Mouse (Mus musculus): Measurements from ENCODE around the gene Bbs1. TPM values are rescaled to one million over a fixed set of nuclear protein-coding genes. Genes with fewer than 3 reads are reported as not detected.
"Not testable (repeated sequence)": the region's sequence is repeated elsewhere in the genome, so short reads cannot be mapped to it uniquely, and the experiment has no call there.

Bbs1 gene
- polyA plus RNA-seq, 1 experiment from 2014 or later, result 8.9 TPM

- ATAC-seq, result peak; percentile 98
- Histone ChIP-seq H3K9me3 (replicated peaks) (no peaks in the 10 kb centered on the region), H3K9ac (peak within 1 kb of the TSS; percentile 89), H3K27ac (peak within 1 kb of the TSS; percentile 70), H3K36me3 (ENCODE audit: poor library complexity, severe bottlenecking) (peaks cover 7% of the 10 kb centered on the region; the same call in 1 of the 2 replicates), H3K4me3 (peak within 1 kb of the TSS; percentile 95), H3K27me3 (peaks cover 10% of the 10 kb centered on the region), H3K4me2 (peak within 1 kb of the TSS; percentile 83), H3K4me1 (peaks cover 14% of the 10 kb centered on the region)
- 1% methylated on average over 52 of the region's 52 CpGs for WGBS
Measured at GRCm38 (mm10) chr19:4878405-4879323, 27.8 kb downstream of the Bbs1 start, which contains the start of gene Zdhhc24. Gene Zdhhc24, plus strand, starts transcription at chr19:4878668.

GRCm38 (mm10) chr19:4877785-4878184 is 28.6 kb downstream of the Bbs1 start, which contains the start of gene Actn3:
Gene Actn3, minus strand, starts transcription at chr19:4877909.
- no peak for ATAC-seq
- Histone ChIP-seq H3K4me2 (peak within 1 kb of the TSS; percentile 83), H3K4me1 (peaks cover 14% of the 10 kb centered on the region), H3K4me3 (peak within 1 kb of the TSS; percentile 95), H3K27me3 (peaks cover 10% of the 10 kb centered on the region), H3K27ac (peak within 1 kb of the TSS; percentile 70), H3K9me3 (replicated peaks) (no peaks in the 10 kb centered on the region), H3K9ac (peak within 1 kb of the TSS; percentile 89), H3K36me3 (ENCODE audit: poor library complexity, severe bottlenecking) (0 out of 2 replicates have a peak, but pooled peaks cover 3% of the 10 kb centered on the region)
- 2% methylated on average over 17 of the region's 17 CpGs for WGBS

GRCm38 (mm10) chr19:4876755-4877154 is 29.7 kb downstream of the Bbs1 start:
- Histone ChIP-seq H3K4me3 (no peak overlapping the region), H3K9me3 (replicated peaks) (no peaks in the 10 kb centered on the region), H3K36me3 (ENCODE audit: poor library complexity, severe bottlenecking) (no peaks in the 10 kb centered on the region)

GRCm38 (mm10) chr19:4876241-4876640 is 30.2 kb downstream of the Bbs1 start:
- no peaks in the 10 kb centered on the region for H3K36me3 ChIP-seq (ENCODE audit: poor library complexity, severe bottlenecking)
- peaks cover 10% of the 10 kb centered on the region for H3K27me3 ChIP-seq
- peaks cover 14% of the 10 kb centered on the region for H3K4me1 ChIP-seq
- ATAC-seq, result no peak
- H3K4me2 ChIP-seq, result no peak overlapping the region
- H3K4me3 ChIP-seq, result no peak overlapping the region
- no peak overlapping the region for H3K9ac ChIP-seq
- 86% methylated on average over 2 of the region's 4 CpGs for WGBS
- no peak overlapping the region for H3K27ac ChIP-seq
- H3K9me3 ChIP-seq (replicated peaks), result no peaks in the 10 kb centered on the region

More at GRCm38 (mm10) chr19:4876755-4877154, 29.7 kb downstream of the Bbs1 start:
- Histone ChIP-seq H3K27me3 (peaks cover 10% of the 10 kb centered on the region), H3K4me2 (no peak overlapping the region), H3K9ac (no peak overlapping the region), H3K27ac (no peak overlapping the region), H3K4me1 (peaks cover 14% of the 10 kb centered on the region)
- 66% methylated on average over 3 of the region's 3 CpGs for WGBS
- no peak for ATAC-seq

GRCm38 (mm10) chr19:4874613-4875012 is 31.8 kb downstream of the Bbs1 start:
- not testable (repeated sequence) for H3K9ac ChIP-seq; H3K27me3 ChIP-seq; H3K9me3 ChIP-seq (replicated peaks); H3K36me3 ChIP-seq (ENCODE audit: poor library complexity, severe bottlenecking); ATAC-seq; H3K27ac ChIP-seq; H3K4me3 ChIP-seq; H3K4me2 ChIP-seq
- peaks cover 14% of the 10 kb centered on the region for H3K4me1 ChIP-seq
- 80% methylated on average over 1 of the region's 1 CpGs for WGBS

GRCm38 (mm10) chr19:4865147-4865546 is 41.3 kb downstream of the Bbs1 start:
- Histone ChIP-seq H3K4me3 (no peak overlapping the region), H3K27me3 (0 out of 2 replicates have a peak, but pooled peaks cover 7% of the 10 kb centered on the region), H3K27ac (no peak overlapping the region), H3K9ac (no peak overlapping the region), H3K36me3 (ENCODE audit: poor library complexity, severe bottlenecking) (no peaks in the 10 kb centered on the region), H3K4me2 (peak overlapping the region; percentile 32), H3K9me3 (replicated peaks) (no peaks in the 10 kb centered on the region), H3K4me1 (no peaks in the 10 kb centered on the region)
- ATAC-seq, result no peak
- 6% methylated on average over 17 of the region's 17 CpGs for whole genome bisulfite sequencing

GRCm38 (mm10) chr19:4863048-4863447 is 43.4 kb downstream of the Bbs1 start:
- Histone ChIP-seq H3K4me2 (no peak overlapping the region), H3K9ac (no peak overlapping the region; the same call in 1 of the 2 replicates), H3K9me3 (replicated peaks) (no peaks in the 10 kb centered on the region), H3K4me3 (no peak overlapping the region), H3K36me3 (ENCODE audit: poor library complexity, severe bottlenecking) (no peaks in the 10 kb centered on the region), H3K4me1 (no peaks in the 10 kb centered on the region), H3K27me3 (0 out of 2 replicates have a peak, but pooled peaks cover 7% of the 10 kb centered on the region), H3K27ac (no peak overlapping the region)
- 83% methylated on average over 6 of the region's 6 CpGs for WGBS
- no peak for ATAC-seq

GRCm38 (mm10) chr19:4859081-4859480 is 47.3 kb downstream of the Bbs1 start:
- no peak overlapping the region for H3K9ac ChIP-seq
- no peaks in the 10 kb centered on the region for H3K9me3 ChIP-seq (replicated peaks)
- no peaks in the 10 kb centered on the region for H3K36me3 ChIP-seq (ENCODE audit: poor library complexity, severe bottlenecking)
- peaks cover 14% of the 10 kb centered on the region; the same call in 1 of the 2 replicates for H3K27me3 ChIP-seq
- ATAC-seq, result no peak
- H3K27ac ChIP-seq, result no peak overlapping the region
- peaks cover 14% of the 10 kb centered on the region for H3K4me1 ChIP-seq
- WGBS, result 87% methylated on average over 6 of the region's 6 CpGs
- no peak overlapping the region for H3K4me2 ChIP-seq
- no peak overlapping the region for H3K4me3 ChIP-seq

GRCm38 (mm10) chr19:4855951-4856350 is 50.5 kb downstream of the Bbs1 start:
- WGBS, result 48% methylated on average over 4 of the region's 4 CpGs
- no peaks in the 10 kb centered on the region for H3K36me3 ChIP-seq (ENCODE audit: poor library complexity, severe bottlenecking)
- H3K27ac ChIP-seq, result no peak overlapping the region
- peaks cover 14% of the 10 kb centered on the region; the same call in 1 of the 2 replicates for H3K27me3 ChIP-seq
- 0 out of 2 replicates have a peak overlapping the region, but pooled peaks have one; percentile 74 for H3K9ac ChIP-seq
- no peak for ATAC-seq
- H3K4me3 ChIP-seq, result peak overlapping the region; percentile 58; the same call in 1 of the 2 replicates
- H3K9me3 ChIP-seq (replicated peaks), result no peaks in the 10 kb centered on the region
- H3K4me2 ChIP-seq, result peak overlapping the region; percentile 98
- peaks cover 14% of the 10 kb centered on the region for H3K4me1 ChIP-seq

- ATAC-seq, result peak; percentile 16; the same call in 1 of the 2 replicates
- H3K4me1 ChIP-seq, result peaks cover 14% of the 10 kb centered on the region
- peak overlapping the region; percentile 74 for H3K9ac ChIP-seq
- peak overlapping the region; percentile 58 for H3K4me3 ChIP-seq
- H3K27me3 ChIP-seq, result peaks cover 14% of the 10 kb centered on the region; the same call in 1 of the 2 replicates
- peak overlapping the region; percentile 98 for H3K4me2 ChIP-seq
- H3K27ac ChIP-seq, result no peak overlapping the region
- WGBS, result 0% methylated on average over 14 of the region's 14 CpGs
- H3K9me3 ChIP-seq (replicated peaks), result no peaks in the 10 kb centered on the region
- no peaks in the 10 kb centered on the region for H3K36me3 ChIP-seq (ENCODE audit: poor library complexity, severe bottlenecking)
Measured at GRCm38 (mm10) chr19:4855470-4855820, 51.0 kb downstream of the Bbs1 start.

- ATAC-seq, result peak; percentile 91
Measured at GRCm38 (mm10) chr19:4854552-4855469, 51.6 kb downstream of the Bbs1 start, which contains the start of gene Ctsf. Gene Ctsf, plus strand, starts transcription at chr19:4855130.

More at GRCm38 (mm10) chr19:4854552-4855469, 51.6 kb downstream of the Bbs1 start, which contains the start of gene Ctsf:
- Histone ChIP-seq H3K27ac (no peak within 1 kb of the TSS), H3K4me1 (peaks cover 14% of the 10 kb centered on the region), H3K9ac (peak within 1 kb of the TSS; percentile 74), H3K4me2 (peak within 1 kb of the TSS; percentile 98), H3K36me3 (ENCODE audit: poor library complexity, severe bottlenecking) (no peaks in the 10 kb centered on the region), H3K27me3 (peaks cover 14% of the 10 kb centered on the region; the same call in 1 of the 2 replicates), H3K4me3 (peak within 1 kb of the TSS; percentile 58), H3K9me3 (replicated peaks) (no peaks in the 10 kb centered on the region)
- WGBS, result 5% methylated on average over 45 of the region's 45 CpGs

Data from forebrain, embryonic 13.5 days (tissue).